Mouse (Mus musculus): ENCODE measurements around the gene Tmem240. TPM values are rescaled to one million over a fixed set of nuclear protein-coding genes. Genes with fewer than 3 reads are reported as not detected.
"Not testable (repeated sequence)": the region's sequence is repeated elsewhere in the genome, so short reads cannot be mapped to it uniquely, and the experiment has no call there.

Gene Tmem240
- polyA plus RNA-seq, 1 experiment: not detected

DNA sequence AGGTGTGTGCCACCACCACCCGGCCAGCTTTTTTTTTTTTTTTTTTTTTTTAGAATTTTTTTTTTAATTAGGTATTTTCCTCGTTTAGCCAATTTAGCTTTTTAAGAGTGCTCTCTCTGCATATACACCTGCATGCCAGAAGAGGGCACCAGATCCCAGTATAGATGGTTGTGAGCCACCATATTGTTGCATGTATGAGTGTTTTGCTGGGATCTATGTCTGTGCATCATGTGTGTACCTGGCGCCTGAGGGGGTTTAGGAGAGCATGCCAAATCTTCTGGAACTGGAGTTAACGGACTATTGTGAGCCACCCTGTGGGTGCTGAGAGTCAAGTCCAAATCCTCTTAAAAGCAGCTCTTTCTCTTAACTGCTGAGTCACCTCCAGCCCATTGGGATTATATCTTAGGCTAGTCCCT, 12.9 kb upstream of the Tmem240 start:
- WGBS: 39% methylated on average over 4 of the region's 4 CpGs
- Histone ChIP-seq H3K27ac (ENCODE audit: insufficient read depth, low read depth, low read length) (no peak overlapping the region), H3K4me1 (ENCODE audit: control insufficient read depth, insufficient read depth, low read length) (no peaks in the 10 kb centered on the region), H3K4me3 (ENCODE audit: insufficient read depth, low read depth, low read length) (no peak overlapping the region)
- TF ChIP-seq POLR2A (IDR thresholded peaks at IDR 0.05; ENCODE audit: insufficient read depth, low read depth, low read length) (no peak), CTCF (IDR thresholded peaks at IDR 0.05; ENCODE audit: insufficient read depth, low read depth, low read length) (no peak)

GRCm38 (mm10) chr4:155727993-155728392, 6.6 kb upstream of the Tmem240 start:
- no peak overlapping the region for H3K4me3 ChIP-seq (ENCODE audit: insufficient read depth, low read depth, low read length)
- WGBS: 89% methylated on average over 2 of the region's 2 CpGs
- H3K4me1 ChIP-seq (ENCODE audit: control insufficient read depth, insufficient read depth, low read length): no peaks in the 10 kb centered on the region
- TF ChIP-seq POLR2A (IDR thresholded peaks at IDR 0.05; ENCODE audit: insufficient read depth, low read depth, low read length): no peak
- TF ChIP-seq CTCF (IDR thresholded peaks at IDR 0.05; ENCODE audit: insufficient read depth, low read depth, low read length): no peak
- no peak overlapping the region for H3K27ac ChIP-seq (ENCODE audit: insufficient read depth, low read depth, low read length)

DNA sequence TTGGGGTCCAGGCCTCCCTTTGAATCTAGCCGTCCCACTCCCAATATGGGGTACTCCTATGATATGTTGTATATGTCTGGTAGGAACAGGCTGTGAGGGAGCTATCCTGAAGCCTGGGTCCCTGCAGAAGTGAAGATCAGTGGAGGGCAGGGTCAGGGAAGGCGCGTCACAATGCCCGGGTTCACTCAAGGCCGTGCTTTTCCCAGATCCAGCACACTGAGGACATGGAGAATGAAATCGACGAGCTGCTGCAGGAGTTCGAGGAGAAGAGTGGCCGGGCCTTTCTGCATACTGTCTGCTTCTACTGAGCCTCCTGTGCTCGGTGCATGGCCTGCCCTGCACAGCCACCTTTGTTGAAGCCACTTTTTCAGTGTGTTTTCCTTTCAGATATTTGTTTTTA, 1.3 kb upstream of the Tmem240 start:
- TF ChIP-seq CTCF (IDR thresholded peaks at IDR 0.05; ENCODE audit: insufficient read depth, low read depth, low read length) (no peak), POLR2A (IDR thresholded peaks at IDR 0.05; ENCODE audit: insufficient read depth, low read depth, low read length) (no peak)
- Histone ChIP-seq H3K27ac (ENCODE audit: insufficient read depth, low read depth, low read length) (no peak overlapping the region), H3K4me1 (ENCODE audit: control insufficient read depth, insufficient read depth, low read length) (peaks cover 18% of the 10 kb centered on the region), H3K4me3 (ENCODE audit: insufficient read depth, low read depth, low read length) (no peak overlapping the region)
- WGBS: 87% methylated on average over 10 of the region's 10 CpGs

- Histone ChIP-seq H3K27ac (ENCODE audit: insufficient read depth, low read depth, low read length) (peak overlapping the region; percentile 34; the same call in 1 of the 2 replicates), H3K4me3 (ENCODE audit: insufficient read depth, low read depth, low read length) (peak overlapping the region; percentile 80), H3K4me1 (ENCODE audit: control insufficient read depth, insufficient read depth, low read length) (peaks cover 22% of the 10 kb centered on the region)
- under 1% methylated on average over 79 of the region's 79 CpGs for WGBS
- TF ChIP-seq CTCF (IDR thresholded peaks at IDR 0.05; ENCODE audit: insufficient read depth, low read depth, low read length) (no peak), POLR2A (IDR thresholded peaks at IDR 0.05; ENCODE audit: insufficient read depth, low read depth, low read length) (no peak)
Measured at GRCm38 (mm10) chr4:155734951-155735702, 527 bp downstream of the Tmem240 start.

DNA sequence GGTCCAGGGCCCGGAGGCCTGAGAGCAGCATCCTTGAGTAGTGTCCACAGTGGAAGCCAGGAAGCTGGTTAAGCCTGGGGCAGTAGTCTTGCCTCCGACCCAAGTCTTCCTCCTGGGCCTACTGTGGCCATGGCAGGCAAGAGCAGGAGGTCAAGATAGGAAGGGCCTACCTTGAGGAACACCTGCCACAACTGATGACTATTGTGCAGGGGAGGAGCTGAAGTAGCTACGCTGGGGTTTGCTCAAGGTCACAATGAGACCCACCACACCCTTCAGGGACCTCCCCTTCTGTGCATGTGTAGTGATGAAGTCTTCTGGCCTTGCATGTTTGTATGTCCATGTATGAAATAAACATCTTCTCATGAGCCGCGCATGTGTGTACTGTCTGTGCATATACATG, 1.2 kb downstream of the Tmem240 start:
- whole genome bisulfite sequencing: 53% methylated on average over 5 of the region's 5 CpGs
- H3K27ac ChIP-seq (ENCODE audit: insufficient read depth, low read depth, low read length): no peak overlapping the region
- no peak for TF ChIP-seq CTCF (IDR thresholded peaks at IDR 0.05; ENCODE audit: insufficient read depth, low read depth, low read length)
- no peak for TF ChIP-seq POLR2A (IDR thresholded peaks at IDR 0.05; ENCODE audit: insufficient read depth, low read depth, low read length)
- H3K4me3 ChIP-seq (ENCODE audit: insufficient read depth, low read depth, low read length): peak overlapping the region; percentile 80
- peaks cover 22% of the 10 kb centered on the region for H3K4me1 ChIP-seq (ENCODE audit: control insufficient read depth, insufficient read depth, low read length)

GRCm38 (mm10) chr4:155736421-155736820, 1.8 kb downstream of the Tmem240 start:
- WGBS: 86% methylated on average over 5 of the region's 5 CpGs
- Histone ChIP-seq H3K4me3 (ENCODE audit: insufficient read depth, low read depth, low read length) (no peak overlapping the region), H3K4me1 (ENCODE audit: control insufficient read depth, insufficient read depth, low read length) (peaks cover 22% of the 10 kb centered on the region), H3K27ac (ENCODE audit: insufficient read depth, low read depth, low read length) (no peak overlapping the region)
- no peak for TF ChIP-seq CTCF (IDR thresholded peaks at IDR 0.05; ENCODE audit: insufficient read depth, low read depth, low read length)
- TF ChIP-seq POLR2A (IDR thresholded peaks at IDR 0.05; ENCODE audit: insufficient read depth, low read depth, low read length): no peak

- TF ChIP-seq CTCF (IDR thresholded peaks at IDR 0.05; ENCODE audit: insufficient read depth, low read depth, low read length) (no peak), POLR2A (IDR thresholded peaks at IDR 0.05; ENCODE audit: insufficient read depth, low read depth, low read length) (no peak)
- WGBS: 44% methylated on average over 8 of the region's 8 CpGs
- Histone ChIP-seq H3K4me3 (ENCODE audit: insufficient read depth, low read depth, low read length) (no peak overlapping the region), H3K27ac (ENCODE audit: insufficient read depth, low read depth, low read length) (no peak overlapping the region), H3K4me1 (ENCODE audit: control insufficient read depth, insufficient read depth, low read length) (peaks cover 22% of the 10 kb centered on the region)
Measured at GRCm38 (mm10) chr4:155738262-155738661, 3.7 kb downstream of the Tmem240 start.

DNA sequence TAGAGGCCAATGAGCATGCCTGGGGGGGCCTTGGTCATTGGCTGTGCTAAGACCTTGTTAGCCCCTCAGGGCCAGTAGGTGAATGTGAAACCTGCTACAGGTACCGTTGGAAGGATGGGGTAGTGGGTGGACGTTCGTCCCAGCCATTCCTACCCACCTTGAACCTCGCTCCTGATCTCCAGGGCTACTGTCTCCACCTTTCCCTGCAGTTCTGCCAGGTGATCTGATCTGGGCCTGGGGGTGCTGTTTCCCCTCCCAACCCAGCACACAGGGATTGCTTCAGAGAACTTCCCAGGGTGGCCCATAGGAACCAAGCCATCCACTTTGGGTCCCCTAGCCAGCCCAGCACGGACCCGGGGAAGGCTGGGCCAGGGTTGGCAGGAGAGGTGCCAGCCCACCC, 4.6 kb downstream of the Tmem240 start:
- Histone ChIP-seq H3K27ac (ENCODE audit: insufficient read depth, low read depth, low read length) (no peak overlapping the region), H3K4me3 (ENCODE audit: insufficient read depth, low read depth, low read length) (no peak overlapping the region), H3K4me1 (ENCODE audit: control insufficient read depth, insufficient read depth, low read length) (peaks cover 18% of the 10 kb centered on the region)
- 85% methylated on average over 6 of the region's 6 CpGs for WGBS
- no peak for TF ChIP-seq CTCF (IDR thresholded peaks at IDR 0.05; ENCODE audit: insufficient read depth, low read depth, low read length)

DNA sequence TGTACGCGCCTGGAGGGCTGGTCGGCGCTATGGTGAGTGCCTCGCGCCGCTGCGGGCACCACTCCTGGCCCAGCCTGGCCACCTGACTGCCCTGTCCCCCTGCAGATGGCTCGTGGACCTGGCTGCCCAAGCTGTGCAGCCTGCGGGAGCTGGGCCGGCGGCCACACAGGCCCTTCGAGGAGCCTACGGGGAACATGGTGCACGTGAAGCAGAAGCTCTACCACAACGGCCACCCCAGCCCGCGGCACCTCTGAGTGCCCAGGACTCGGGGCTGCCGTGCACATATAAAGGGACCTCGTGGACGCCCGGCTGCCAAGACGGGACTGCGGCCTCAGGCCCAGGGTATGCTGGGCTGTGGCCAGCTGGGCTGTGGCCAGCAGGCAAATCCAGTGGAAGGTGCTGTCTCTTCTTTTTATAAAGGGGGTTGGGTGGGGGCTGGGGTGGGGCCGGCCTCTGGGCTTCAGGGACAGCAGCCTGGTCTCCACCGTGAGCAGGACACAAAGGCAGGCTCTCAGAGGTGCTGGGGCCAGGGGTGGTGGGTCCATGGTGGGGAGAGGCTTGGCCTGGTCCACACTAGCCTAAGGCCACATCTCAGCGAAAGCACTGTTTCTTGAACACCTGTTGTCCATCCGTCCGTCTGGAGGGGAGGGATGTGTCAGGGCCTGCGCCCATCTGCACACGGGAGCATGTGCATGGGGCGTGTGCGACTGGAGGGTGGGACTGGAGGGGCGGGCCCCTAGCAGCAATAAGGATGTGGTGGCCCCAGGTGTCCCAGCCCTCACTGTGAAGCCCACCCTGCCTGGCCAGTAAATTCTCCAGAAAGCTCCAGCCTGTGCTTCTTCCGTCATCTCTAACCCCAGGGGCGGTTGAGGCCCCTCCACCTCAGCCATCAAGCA, 5.4 kb downstream of the Tmem240 start:
- no peak overlapping the region for H3K4me3 ChIP-seq (ENCODE audit: insufficient read depth, low read depth, low read length)
- TF ChIP-seq POLR2A (IDR thresholded peaks at IDR 0.05; ENCODE audit: insufficient read depth, low read depth, low read length): no peak
- TF ChIP-seq CTCF (IDR thresholded peaks at IDR 0.05; ENCODE audit: insufficient read depth, low read depth, low read length): no peak
- whole genome bisulfite sequencing: 66% methylated on average over 37 of the region's 37 CpGs
- H3K4me1 ChIP-seq (ENCODE audit: control insufficient read depth, insufficient read depth, low read length): peaks cover 17% of the 10 kb centered on the region
- no peak overlapping the region for H3K27ac ChIP-seq (ENCODE audit: insufficient read depth, low read depth, low read length)

DNA sequence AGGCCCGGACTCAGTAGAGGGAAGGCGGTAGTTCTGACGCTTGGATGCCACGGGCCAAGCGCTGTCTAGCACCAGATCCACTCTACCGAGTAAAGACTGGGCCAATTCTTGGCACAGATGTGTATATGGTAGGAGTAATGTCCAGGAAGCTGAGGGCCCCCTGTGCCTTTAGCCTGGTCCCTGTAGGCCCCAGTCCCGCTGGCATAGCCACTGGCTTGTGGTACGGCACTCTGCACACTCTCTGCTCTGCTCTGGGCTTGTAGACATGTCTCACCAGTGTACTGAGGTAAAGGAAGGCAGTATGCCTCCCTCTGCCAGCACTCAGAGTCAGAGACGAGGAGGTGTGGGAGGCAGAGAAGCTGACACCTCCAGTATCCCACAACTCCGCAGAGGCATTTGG, 6.1 kb downstream of the Tmem240 start:
- H3K27ac ChIP-seq (ENCODE audit: insufficient read depth, low read depth, low read length); H3K4me3 ChIP-seq (ENCODE audit: insufficient read depth, low read depth, low read length): not testable (repeated sequence)
- H3K4me1 ChIP-seq (ENCODE audit: control insufficient read depth, insufficient read depth, low read length): peaks cover 15% of the 10 kb centered on the region
- WGBS: 80% methylated on average over 10 of the region's 10 CpGs

Data from olfactory bulb, adult 2 months (tissue).